7 mouse cellular contexts compared by ENCODE assay signal in the genomic region with DNA sequence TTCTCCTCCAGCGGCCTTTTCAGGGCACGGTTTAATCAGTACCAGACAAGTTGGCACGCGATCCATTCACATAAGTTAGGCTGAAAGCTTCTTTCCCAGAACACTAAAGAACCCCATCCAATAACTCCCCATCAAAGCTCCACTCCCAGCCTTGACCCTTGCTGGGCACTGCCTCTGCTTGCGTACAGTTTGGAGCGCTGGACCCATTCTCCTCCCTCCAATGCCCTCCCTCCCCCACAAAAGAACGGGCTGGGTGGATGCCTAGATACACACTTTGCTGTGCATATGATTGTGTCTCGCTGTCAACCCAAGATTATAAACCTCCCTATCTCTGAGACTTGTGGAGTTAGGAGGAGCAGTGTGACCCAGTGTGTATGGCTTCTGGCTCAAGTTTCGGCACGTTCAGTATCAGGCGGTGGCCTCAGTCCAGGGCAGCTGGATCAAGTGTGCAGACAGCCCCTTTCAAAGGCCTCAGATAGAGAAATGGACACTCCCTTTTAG.
DNase-seq lines count a peak whose midpoint lies in the region; ATAC-seq and TF ChIP-seq lines count a peak whose summit lies in the region.

No protein-coding gene starts in this region.

- TF ChIP-seq CTCF in left cerebral cortex, adult 2 months (IDR thresholded peaks at IDR 0.05), result no peak

- H3K36me3 ChIP-seq in neural tube, embryonic 13.5 days, result no peaks in the 10 kb centered on the region
- H3K36me3 ChIP-seq in neural tube, embryonic 15.5 days, result no peaks in the 10 kb centered on the region
- peaks cover 8% of the 10 kb centered on the region; the same call in 1 of the 2 replicates for H3K36me3 ChIP-seq in forebrain, embryonic 13.5 days (ENCODE audit: poor library complexity, severe bottlenecking)

- H3K4me2 ChIP-seq in neural tube, embryonic 13.5 days, result no peak overlapping the region
- no peak overlapping the region for H3K4me2 ChIP-seq in neural tube, embryonic 15.5 days
- H3K4me2 ChIP-seq in forebrain, embryonic 13.5 days, result no peak overlapping the region

- H3K9ac ChIP-seq in neural tube, embryonic 13.5 days, result no peak overlapping the region
- H3K9ac ChIP-seq in neural tube, embryonic 15.5 days (replicated peaks), result no peak overlapping the region
- H3K9ac ChIP-seq in forebrain, embryonic 13.5 days, result 0 out of 2 replicates have a peak overlapping the region, but pooled peaks have one; percentile 7

- intact Hi-C loops in left cerebral cortex, adult 2 months (cut with DNase I), result loop anchor here (10.0 kb wide), 1 partner anchor 500 kb away; no protein-coding TSS in a partner anchor

- no peak overlapping the region for H3K27ac ChIP-seq in neural tube, embryonic 13.5 days (replicated peaks)
- no peak overlapping the region for H3K27ac ChIP-seq in neural tube, embryonic 15.5 days (replicated peaks)
- H3K27ac ChIP-seq in forebrain, embryonic 13.5 days, result no peak overlapping the region
- H3K27ac ChIP-seq in left cerebral cortex, adult 2 months, result no peak overlapping the region

- H3K9me3 ChIP-seq in neural tube, embryonic 13.5 days, result no peaks in the 10 kb centered on the region
- no peaks in the 10 kb centered on the region for H3K9me3 ChIP-seq in neural tube, embryonic 15.5 days (replicated peaks)
- no peaks in the 10 kb centered on the region for H3K9me3 ChIP-seq in forebrain, embryonic 13.5 days (replicated peaks)

- no peak overlapping the region for H3K4me3 ChIP-seq in neural tube, embryonic 13.5 days
- H3K4me3 ChIP-seq in neural tube, embryonic 15.5 days (replicated peaks), result no peak overlapping the region
- no peak overlapping the region for H3K4me3 ChIP-seq in forebrain, embryonic 13.5 days
- H3K4me3 ChIP-seq in left cerebral cortex, adult 2 months, result no peak overlapping the region

- peak; percentile 24; the same call in 1 of the 2 replicates for ATAC-seq in neural tube, embryonic 13.5 days (ENCODE audit: low read depth)
- ATAC-seq in neural tube, embryonic 15.5 days (ENCODE audit: low FRiP score), result no peak
- ATAC-seq in forebrain, embryonic 13.5 days, result peak; percentile 27; the same call in 1 of the 2 replicates

- peak; percentile 24 to 37 for DNase-seq in kidney, postnatal 36 days
- DNase-seq in ovary, adult 18-20 months (ENCODE audit: low spot score), result peak; percentile 85
- no peak for DNase-seq in left cerebral cortex, adult 2 months (ENCODE audit: extremely low spot score in 1 of 2, low spot score in 2 of 2)
- DNase-seq in thymus, postnatal 14 days, result no peak

- H3K27me3 ChIP-seq in neural tube, embryonic 13.5 days, result no peaks in the 10 kb centered on the region
- no peaks in the 10 kb centered on the region for H3K27me3 ChIP-seq in neural tube, embryonic 15.5 days (replicated peaks)
- no peaks in the 10 kb centered on the region for H3K27me3 ChIP-seq in forebrain, embryonic 13.5 days

- peaks cover 28% of the 10 kb centered on the region for H3K4me1 ChIP-seq in neural tube, embryonic 13.5 days (replicated peaks)
- H3K4me1 ChIP-seq in neural tube, embryonic 15.5 days, result peaks cover 26% of the 10 kb centered on the region
- peaks cover 28% of the 10 kb centered on the region for H3K4me1 ChIP-seq in forebrain, embryonic 13.5 days

- WGBS in neural tube, embryonic 13.5 days, result 58% methylated on average over 11 of the region's 11 CpGs
- WGBS in neural tube, embryonic 15.5 days, result 55% methylated on average over 11 of the region's 11 CpGs
- 54% methylated on average over 11 of the region's 11 CpGs for WGBS in forebrain, embryonic 13.5 days

Comparison
In these comparisons a context has a peak if more than half of its experiments do, and no peak if none do; other contexts are left out.
1. DNase-seq: peak in kidney, postnatal 36 days (2 of 2) and ovary, adult 18-20 months (single experiment); none in left cerebral cortex, adult 2 months (0 of 2) and thymus, postnatal 14 days (single experiment).